Mouse (Mus musculus) gastrocnemius, postnatal 4 days (tissue): ENCODE measurements at regions not wholly inside any gene's neighbourhood (a gene's known extent, or its start where the extent isn't known, plus 50 kb on each side); places are given as distances from the start of the nearest gene placed in this dataset.
A peak's percentile ranks its signal among the peaks of the same experiment; 100 is the strongest.

Experiments
- DNase-seq, 2 experiments: peaks; one replicate each; pipeline ENCODE4 v3.0.0; 2021 to 2022; ENCODE audit warnings: low spot score in 2 of 2, mixed read lengths in 2 of 2

DNA sequence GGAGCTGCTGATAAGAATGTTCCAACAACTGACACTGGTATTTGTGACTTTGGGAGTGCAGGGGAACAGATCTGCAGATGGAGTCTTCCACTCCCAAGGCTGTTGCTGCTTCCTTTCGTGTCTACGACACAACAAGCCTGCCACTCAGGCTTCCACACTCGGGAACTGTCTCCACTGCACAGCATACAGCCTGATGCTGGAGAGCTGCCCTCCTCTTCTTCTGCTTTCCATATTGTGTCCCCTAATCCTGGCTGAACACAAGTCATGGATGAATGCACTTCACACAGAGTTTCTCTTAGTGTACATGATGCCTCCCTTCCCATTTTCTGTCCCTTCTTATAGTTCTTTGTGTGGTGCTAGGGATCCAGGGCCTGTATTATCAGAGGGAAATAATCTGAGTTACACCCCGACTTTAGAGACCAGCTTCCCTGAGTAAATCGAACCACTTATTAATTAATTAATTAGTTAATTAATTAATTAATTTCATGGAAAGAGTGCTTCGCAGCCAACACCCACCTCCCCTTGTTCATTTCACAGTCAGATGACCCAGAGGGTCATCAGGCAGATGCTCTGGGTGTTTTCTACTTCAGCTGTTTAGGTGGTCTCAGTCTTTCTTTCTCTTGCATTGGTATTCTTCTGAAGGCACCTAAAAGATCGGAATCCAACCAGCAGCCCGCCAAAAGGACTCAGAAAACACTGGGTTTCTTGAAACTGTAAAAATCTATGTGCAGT lies 357.8 kb upstream of the Mmadhc start:
- no peak for DNase-seq

DNA sequence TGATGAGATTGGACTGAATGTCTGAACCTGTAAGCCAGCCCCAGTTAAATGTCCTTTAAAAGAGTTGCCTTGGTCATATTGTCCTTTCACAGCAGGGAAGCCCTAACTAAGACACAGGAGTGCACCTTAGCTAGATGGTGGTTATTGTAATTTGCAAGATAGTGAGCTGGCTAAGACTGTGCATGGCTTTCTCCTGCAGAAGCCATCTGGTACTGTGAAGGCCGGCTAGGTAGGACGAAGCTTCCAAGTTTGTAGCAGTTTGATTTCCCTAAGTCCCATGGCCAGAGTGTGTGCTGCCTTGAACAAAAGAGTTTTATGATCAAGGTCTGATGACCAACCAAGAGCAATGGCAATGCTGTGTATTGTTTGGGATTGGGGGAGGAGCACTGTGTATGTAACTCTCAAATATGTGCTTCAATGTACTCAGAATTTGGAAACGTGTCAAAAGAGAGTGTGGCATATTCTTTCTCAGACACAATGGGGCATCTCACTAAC lies 356.6 kb upstream of the Mmadhc start:
- DNase-seq = no peak

DNA sequence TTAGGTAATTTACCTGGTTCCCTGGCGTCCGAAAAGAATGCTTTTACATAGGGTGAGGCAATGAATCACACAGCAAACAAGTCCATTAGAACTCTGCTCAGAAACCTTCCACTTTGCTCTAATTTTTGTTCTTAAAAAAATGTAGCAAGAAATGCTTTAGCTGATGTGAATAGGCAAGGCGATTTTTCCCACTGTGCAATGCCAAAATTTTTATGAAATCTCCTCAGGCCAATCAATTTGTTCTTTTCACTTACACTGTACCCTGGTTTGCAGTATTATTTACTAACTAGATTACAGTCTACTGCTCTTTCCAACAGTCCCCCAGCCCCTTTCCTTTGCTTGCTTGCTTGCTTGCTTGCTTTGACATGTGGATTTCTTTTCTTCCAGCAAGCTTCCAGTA lies 353.1 kb upstream of the Mmadhc start:
- DNase-seq = no peak

DNA sequence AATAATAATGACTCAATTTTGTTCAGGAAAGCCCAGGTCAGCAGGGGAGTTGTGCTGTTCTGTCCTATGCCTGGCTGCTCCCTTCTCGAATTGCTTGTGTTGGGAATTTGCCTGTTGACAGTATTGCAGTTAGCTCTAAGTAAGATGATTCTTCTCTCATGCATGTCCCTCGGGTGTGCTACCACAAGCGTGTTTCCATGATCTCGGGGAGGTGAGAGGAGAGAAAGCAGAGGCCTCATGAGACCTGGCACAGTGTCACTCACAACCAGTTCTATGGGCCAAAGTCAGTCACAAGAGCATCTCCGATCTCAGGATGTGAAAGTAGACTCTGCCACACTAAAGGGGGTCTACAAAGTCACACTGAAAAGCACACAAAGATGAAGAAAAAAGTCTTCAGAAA lies 346.6 kb upstream of the Mmadhc start:
- no peak for DNase-seq

DNA sequence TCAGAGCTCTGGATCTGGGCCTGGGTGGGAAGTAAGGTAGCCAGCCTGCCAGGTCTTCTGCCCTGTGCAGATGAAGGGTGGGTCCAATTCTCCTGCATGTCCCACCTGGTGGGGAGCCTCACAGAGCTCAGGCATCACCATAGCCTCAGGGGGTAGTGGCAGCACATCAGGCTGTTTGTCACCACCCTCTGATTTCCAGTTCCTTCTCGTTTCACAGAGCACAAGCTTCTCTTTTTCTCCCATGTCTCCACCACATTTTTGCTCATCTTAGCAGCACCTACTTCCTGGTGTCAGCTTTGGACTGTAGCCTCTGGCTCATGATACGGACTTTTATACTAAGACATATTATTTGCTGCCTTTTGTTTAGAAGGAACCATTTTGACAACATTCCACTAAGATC lies 345.6 kb upstream of the Mmadhc start:
- no peak for DNase-seq

DNA sequence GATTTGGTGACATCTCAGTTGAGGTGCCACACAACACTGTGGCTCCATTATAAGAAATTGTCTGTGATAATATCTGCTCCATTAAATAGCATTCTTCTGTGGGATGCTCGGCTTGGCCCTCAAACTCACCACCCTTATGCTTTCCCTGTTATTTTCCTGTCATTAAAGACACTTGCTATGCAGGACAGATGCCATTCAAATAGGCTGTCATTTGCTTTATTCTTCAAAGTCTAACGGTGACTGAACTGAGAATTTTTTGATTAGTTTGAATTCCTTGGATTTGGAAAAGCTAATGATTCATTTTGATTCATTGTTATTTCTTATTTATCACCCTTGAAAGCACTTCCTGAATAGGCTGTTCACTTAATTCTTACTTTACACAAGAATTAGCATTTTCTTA lies 339.3 kb upstream of the Mmadhc start:
- no peak for DNase-seq

DNA sequence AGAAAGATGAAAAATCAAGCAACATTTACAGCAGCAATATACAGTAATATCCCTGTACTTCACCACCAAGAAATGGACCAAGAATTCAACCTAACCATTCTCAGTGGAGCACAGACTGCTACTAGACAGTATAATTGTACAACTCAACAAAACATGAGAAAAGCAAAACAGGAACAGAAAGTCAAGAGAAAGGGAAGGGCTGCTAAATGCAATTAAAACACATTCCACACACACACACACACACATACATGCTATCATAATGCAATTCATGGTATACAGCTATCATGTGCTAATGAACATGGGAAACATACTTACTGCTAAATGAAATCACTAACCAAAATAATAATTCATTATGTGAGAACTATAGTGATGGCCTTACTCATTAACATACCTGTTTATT lies 335.2 kb upstream of the Mmadhc start:
- DNase-seq = no peak

GRCm38 (mm10) chr2:50627501-50627900 lies 330.9 kb upstream of the Mmadhc start:
- no peak for DNase-seq

DNA sequence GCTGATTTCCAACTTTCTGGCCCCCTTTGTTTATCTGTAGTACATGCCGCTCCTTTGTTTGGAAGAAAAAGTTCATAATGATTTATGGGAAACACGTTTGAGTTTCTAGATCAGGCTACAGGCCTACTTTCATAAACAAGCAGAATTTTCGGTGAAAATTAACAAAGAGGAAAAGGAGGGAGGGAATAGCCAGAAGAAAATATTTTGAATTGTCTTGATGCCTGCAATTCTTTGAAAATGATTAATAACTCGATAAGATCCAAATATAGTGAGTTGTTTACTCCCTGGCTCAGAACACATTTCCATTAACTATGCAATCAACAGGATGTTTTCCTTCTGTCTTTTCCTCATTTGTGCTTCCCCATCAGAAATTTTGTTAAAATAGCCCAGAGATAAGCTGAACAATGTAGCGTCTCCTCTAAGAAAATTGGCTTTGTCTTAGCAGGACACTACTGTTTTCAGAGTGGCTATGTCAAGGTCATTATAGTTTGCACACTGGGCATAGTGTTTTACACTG lies 328.7 kb upstream of the Mmadhc start:
- DNase-seq = no peak

GRCm38 (mm10) chr2:50609086-50609485 lies 312.5 kb upstream of the Mmadhc start:
- DNase-seq = no peak

DNA sequence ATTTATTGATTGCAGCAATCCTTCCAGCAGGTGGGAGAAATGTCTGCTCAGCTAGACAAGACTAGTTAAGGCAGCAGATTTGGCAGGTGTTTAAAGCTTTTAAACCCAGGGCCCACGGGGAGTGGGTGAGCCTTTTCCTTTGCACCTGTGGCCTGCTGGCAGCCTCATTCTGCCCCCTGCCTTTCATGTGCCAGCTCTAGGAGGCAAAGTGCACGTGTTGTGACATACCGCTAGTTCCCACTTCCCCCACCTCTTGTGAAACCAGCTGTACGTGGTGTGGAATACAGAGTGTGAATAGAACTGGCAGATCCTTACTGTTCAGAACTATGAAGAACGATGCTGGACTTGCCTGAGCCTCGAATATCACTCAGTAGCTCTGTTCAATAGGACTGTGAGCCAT lies 292.6 kb upstream of the Mmadhc start:
- DNase-seq = no peak

- DNase-seq = no peak
Observed at GRCm38 (mm10) chr2:50588652-50589051, 292.1 kb upstream of the Mmadhc start.

DNA sequence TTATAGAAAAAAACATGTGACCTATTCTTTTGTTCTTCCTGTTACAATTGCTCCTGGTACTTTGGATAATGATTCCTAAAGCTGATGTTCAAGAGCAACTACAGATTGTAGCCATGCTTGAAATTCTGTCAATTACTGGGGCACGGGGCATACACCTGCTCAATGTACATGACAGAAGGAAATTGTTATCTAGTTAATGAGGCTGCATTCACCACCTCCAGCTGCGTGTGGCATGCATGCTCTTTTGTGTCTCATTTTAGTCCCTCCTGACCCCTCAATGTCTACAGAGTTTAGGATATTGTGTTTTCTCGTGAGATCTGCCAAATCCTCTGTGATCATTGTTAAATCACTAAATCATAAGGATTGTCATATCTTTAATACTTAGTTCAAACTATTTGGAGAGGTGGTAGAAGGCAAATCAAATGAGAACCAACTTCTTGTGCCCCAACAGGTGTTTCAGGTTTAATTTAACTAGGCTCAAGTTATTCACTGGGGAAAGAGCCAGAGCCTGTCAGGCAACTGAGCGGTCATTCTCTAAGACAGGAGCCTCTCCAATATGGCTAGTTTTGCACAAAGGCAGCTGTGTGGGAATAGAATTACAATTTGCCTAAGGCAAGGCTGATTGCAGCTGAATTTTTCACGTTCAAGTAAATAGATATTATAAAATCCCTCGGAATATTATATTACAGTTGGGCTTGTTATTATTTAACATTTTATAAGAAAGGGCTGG lies 289.9 kb upstream of the Mmadhc start:
- DNase-seq = no peak

- no peak for DNase-seq
Observed at GRCm38 (mm10) chr2:50579620-50580019, 283.0 kb upstream of the Mmadhc start.

DNA sequence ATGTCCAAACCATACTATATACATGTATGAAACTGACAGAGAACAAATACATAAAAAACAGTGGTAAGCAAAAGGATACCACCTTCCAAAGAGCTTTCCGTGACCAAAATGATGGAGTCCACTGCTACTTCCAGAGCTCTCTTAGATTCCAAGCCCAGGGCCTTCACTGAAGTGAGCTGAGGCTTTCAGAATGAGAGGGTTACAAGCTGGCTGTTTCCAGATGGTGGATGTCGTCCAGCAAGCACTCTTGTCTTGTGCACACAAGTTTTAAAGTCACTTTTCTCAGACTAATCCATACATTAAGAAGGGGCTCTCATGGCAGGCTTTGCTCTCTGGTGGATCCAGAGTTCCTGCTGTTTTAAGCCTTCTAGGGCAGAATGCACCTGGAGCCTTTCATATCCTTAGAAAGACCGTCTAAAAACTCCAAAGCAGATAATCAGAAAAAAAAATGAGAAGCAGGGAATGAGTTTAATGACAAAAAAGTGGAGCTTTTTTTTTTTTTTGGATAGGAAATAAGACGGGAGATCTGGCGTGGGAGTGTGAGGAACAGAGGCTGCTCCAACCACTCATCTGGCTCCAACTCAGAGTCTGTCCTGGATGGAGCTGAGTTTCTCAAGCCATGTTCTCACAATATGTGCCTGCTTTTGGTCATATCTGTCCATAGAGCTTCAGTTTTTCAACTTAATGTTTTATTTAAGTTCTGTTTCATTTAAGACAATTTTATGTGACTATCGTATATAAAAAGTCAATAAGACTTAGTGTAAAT lies 281.9 kb upstream of the Mmadhc start:
- DNase-seq = no peak

DNA sequence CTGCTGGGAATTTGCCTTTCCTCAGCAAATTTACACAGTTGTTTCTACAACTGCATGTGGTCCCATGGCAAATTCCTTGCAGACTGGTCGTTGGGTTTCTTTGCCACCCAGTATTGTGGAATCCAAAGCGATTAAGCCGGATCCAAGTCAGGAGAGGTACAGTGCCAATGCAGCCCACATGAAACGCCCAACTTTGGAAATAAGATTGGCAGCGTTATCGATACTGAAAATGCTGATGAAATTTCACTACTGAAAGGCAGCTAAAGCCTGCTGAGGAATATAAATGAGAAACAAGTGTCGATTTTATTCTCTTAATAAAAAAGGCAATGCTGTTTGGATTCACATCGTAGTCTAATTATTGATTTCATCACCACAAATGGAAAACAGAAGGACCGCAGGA lies 281.1 kb upstream of the Mmadhc start:
- DNase-seq = no peak

DNA sequence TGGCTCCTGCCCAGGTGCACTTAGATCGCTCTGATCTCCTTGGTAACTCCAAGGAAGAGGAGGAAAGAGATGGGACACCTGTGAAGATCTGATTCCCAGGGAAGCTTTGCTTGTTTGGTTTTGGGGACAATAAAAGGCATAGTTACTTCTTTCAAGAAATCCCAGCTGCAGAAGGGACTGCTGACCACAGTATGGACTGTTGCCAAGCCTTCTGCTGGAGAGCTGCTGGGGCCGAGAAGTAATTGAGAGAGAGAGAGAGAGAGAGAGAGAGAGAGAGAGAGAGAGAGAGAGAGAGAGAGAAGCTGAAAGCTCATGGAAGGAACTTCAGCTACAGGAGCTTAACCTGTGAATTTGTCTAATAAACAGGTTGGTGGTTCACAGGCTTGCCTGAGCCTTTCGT lies 276.9 kb upstream of the Mmadhc start:
- peak in 1 of 2 experiments; percentile 20 for DNase-seq

DNA sequence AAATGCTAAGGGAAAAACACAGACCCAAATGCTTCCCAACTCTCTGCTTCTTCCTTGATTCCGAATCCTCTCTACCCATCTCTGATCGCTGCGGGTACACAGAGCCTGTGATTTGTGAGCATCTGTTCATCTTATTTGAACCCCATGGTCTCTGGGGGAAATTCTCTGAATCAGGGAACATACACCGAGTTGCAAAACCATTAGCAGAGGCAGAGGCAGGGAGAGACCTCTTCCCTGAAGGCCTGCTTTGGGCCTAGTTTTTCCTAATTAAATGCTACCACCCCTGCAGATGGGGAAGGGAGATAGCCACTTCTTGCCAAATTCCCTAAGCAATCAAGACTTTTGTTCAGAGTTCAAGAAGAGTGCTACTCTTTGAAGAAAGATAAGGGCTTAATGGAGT lies 274.4 kb upstream of the Mmadhc start:
- no peak for DNase-seq

DNA sequence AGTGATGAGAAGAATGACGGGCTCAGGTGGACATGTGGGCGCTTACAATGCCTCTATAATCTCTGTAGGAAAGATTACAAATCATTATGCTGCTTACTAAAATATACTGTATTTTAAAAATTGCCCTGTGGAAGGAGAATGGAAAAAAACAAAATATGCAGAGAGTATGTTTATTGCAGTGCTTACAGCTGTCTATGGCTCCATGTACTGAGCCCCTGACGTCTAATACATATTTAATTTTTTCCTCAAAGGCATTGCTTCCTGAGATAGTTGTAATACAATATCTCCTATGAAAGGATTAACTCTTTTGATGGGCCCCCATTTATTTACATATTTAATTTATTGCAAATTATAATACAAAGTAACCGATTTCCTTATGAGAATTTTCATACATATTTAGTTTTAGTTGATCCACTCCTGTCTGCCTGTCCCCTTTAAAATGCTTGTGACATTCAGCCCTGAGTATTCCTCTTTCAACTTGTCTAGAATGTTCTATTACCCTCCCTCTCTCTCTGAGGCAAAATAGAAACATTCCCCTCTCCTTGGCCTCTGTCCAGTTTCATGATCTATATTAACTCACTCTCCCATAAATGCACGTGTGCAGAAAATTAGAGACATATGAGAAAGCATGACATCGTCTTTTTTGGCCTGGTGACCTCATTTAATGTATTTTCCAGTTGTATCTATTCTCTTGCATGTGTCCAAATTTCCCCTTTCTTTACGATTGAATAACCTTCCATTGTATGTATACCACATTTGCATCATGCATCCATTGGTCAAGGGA lies 273.1 kb upstream of the Mmadhc start:
- DNase-seq = no peak

- no peak for DNase-seq
Observed at GRCm38 (mm10) chr2:50568777-50569501, 272.3 kb upstream of the Mmadhc start.
